ENCODE assay signal across 17 mouse cellular contexts in genomic region chr10:28128450-28128849, GRCm38 (mm10). TPM values are rescaled to one million over a fixed set of nuclear protein-coding genes. Genes with fewer than 3 reads are reported as not detected.
A peak's percentile ranks its signal among the peaks of the same experiment; 100 is the strongest.
DNase-seq lines count a peak whose midpoint lies in the region; ATAC-seq lines count a peak whose summit lies in the region.
"Had no signal": no experiment of that assay in that cellular context is flagged by ENCODE, and none has a peak within 500 bp of the region (broad histone marks: within the 10 kb centered on the region; RNA-seq: fewer than 3 reads in every experiment).

No protein-coding gene starts in this region.

- WGBS in forebrain, embryonic 16.5 days, result 76% methylated on average over 4 of the region's 4 CpGs
- WGBS in forebrain, embryonic 10.5 days, result 93% methylated on average over 4 of the region's 4 CpGs
- WGBS in heart, embryonic 14.5 days, result 30% methylated on average over 4 of the region's 4 CpGs
- 79% methylated on average over 4 of the region's 4 CpGs for WGBS in midbrain, embryonic 11.5 days
- WGBS in midbrain, embryonic 14.5 days, result 86% methylated on average over 4 of the region's 4 CpGs

- H3K9ac ChIP-seq in forebrain, embryonic 16.5 days (replicated peaks; ENCODE audit: low read depth, low read length), result no peak overlapping the region
- no peak overlapping the region for H3K9ac ChIP-seq in heart, embryonic 14.5 days (ENCODE audit: low read length)
- no peak overlapping the region for H3K9ac ChIP-seq in midbrain, embryonic 11.5 days (ENCODE audit: low read length)
- no peak overlapping the region for H3K9ac ChIP-seq in midbrain, embryonic 14.5 days (replicated peaks; ENCODE audit: low read length)
- H3K9ac ChIP-seq: embryonic facial prominence, embryonic 15.5 days; kidney, embryonic 15.5 days; midbrain, embryonic 13.5 days had no signal

- intact Hi-C loops in heart, postnatal 25 days (cut with DNase I), result no loop called here

- peaks cover 11% of the 10 kb centered on the region for H3K4me1 ChIP-seq in forebrain, embryonic 16.5 days (replicated peaks; ENCODE audit: control insufficient read depth, insufficient read depth, low read length)
- peaks cover 4% of the 10 kb centered on the region; the same call in 1 of the 2 replicates for H3K4me1 ChIP-seq in forebrain, embryonic 10.5 days
- H3K4me1 ChIP-seq in heart, embryonic 14.5 days (ENCODE audit: control insufficient read depth in 2 of 2, insufficient read depth in 2 of 2, low read length in 2 of 2), result peaks cover 11 to 23% of the 10 kb centered on the region in 2 experiments
- H3K4me1 ChIP-seq in midbrain, embryonic 11.5 days (ENCODE audit: control insufficient read depth, insufficient read depth, low read length), result no peaks in the 10 kb centered on the region
- no peaks in the 10 kb centered on the region for H3K4me1 ChIP-seq in midbrain, embryonic 14.5 days (ENCODE audit: control insufficient read depth, insufficient read depth, low read length)
- H3K4me1 ChIP-seq: embryonic facial prominence, embryonic 15.5 days; kidney, embryonic 15.5 days; midbrain, embryonic 13.5 days had no signal

- no peak overlapping the region for H3K4me2 ChIP-seq in forebrain, embryonic 16.5 days (ENCODE audit: low read length)
- H3K4me2 ChIP-seq in heart, embryonic 14.5 days (ENCODE audit: low read length), result peak overlapping the region; percentile 27
- H3K4me2 ChIP-seq in midbrain, embryonic 11.5 days, result no peak overlapping the region
- no peak overlapping the region for H3K4me2 ChIP-seq in midbrain, embryonic 14.5 days (ENCODE audit: low read length)
- H3K4me2 ChIP-seq: embryonic facial prominence, embryonic 15.5 days; kidney, embryonic 15.5 days; midbrain, embryonic 13.5 days had no signal

- DNase-seq in forebrain, embryonic 10.5 days (ENCODE audit: extremely low spot score, low spot score), result no peak
- no peak for DNase-seq in heart, postnatal 25 days (ENCODE audit: low spot score)
- peak; percentile 78 for DNase-seq in midbrain, embryonic 11.5 days (ENCODE audit: low spot score, missing footprints)
- no peak for DNase-seq in midbrain, embryonic 14.5 days
- DNase-seq: adrenal gland, postnatal 10 days; cerebellum, adult 2 months; embryo, embryonic 11 days; left cerebral cortex, postnatal 4 days; lung, adult 18-20 months; retina, postnatal 1 day; thymus, postnatal 4 days had no signal

- H3K36me3 ChIP-seq in forebrain, embryonic 16.5 days (ENCODE audit: control insufficient read depth, insufficient read depth), result no peaks in the 10 kb centered on the region
- H3K36me3 ChIP-seq in forebrain, embryonic 10.5 days (replicated peaks), result no peaks in the 10 kb centered on the region
- no peaks in the 10 kb centered on the region for H3K36me3 ChIP-seq in heart, embryonic 14.5 days (ENCODE audit: control insufficient read depth, insufficient read depth, low read length)
- H3K36me3 ChIP-seq in midbrain, embryonic 11.5 days (ENCODE audit: control insufficient read depth, insufficient read depth, low read length), result no peaks in the 10 kb centered on the region
- H3K36me3 ChIP-seq in midbrain, embryonic 14.5 days (ENCODE audit: control insufficient read depth, insufficient read depth, low read length), result no peaks in the 10 kb centered on the region
- H3K36me3 ChIP-seq: embryonic facial prominence, embryonic 15.5 days; kidney, embryonic 15.5 days; midbrain, embryonic 13.5 days had no signal

- peak; percentile 27; the same call in 1 of the 2 replicates for ATAC-seq in forebrain, embryonic 16.5 days
- ATAC-seq in heart, embryonic 14.5 days (ENCODE audit: insufficient number of reproducible peaks, insufficient read depth, low FRiP score, low read depth), result no peak; the same call in 1 of the 2 replicates
- ATAC-seq in midbrain, embryonic 11.5 days (ENCODE audit: low FRiP score), result no peak
- ATAC-seq in midbrain, embryonic 14.5 days (ENCODE audit: low FRiP score, low TSS enrichment), result no peak
- no peak; the same call in 1 of the 2 replicates for ATAC-seq in granulocyte monocyte progenitor cell, adult 5-6 weeks (replicated peaks; ENCODE audit: poor library complexity, severe bottlenecking)
- ATAC-seq: midbrain, embryonic 13.5 days had no signal

- no peaks in the 10 kb centered on the region for H3K9me3 ChIP-seq in forebrain, embryonic 16.5 days (ENCODE audit: control insufficient read depth, low read length)
- no peaks in the 10 kb centered on the region for H3K9me3 ChIP-seq in forebrain, embryonic 10.5 days
- no peaks in the 10 kb centered on the region for H3K9me3 ChIP-seq in heart, embryonic 14.5 days (ENCODE audit: control insufficient read depth, low read length)
- no peaks in the 10 kb centered on the region for H3K9me3 ChIP-seq in midbrain, embryonic 11.5 days (ENCODE audit: control insufficient read depth, low read length)
- no peaks in the 10 kb centered on the region for H3K9me3 ChIP-seq in midbrain, embryonic 14.5 days (ENCODE audit: control insufficient read depth, low read length)
- H3K9me3 ChIP-seq: embryonic facial prominence, embryonic 15.5 days; kidney, embryonic 15.5 days; midbrain, embryonic 13.5 days had no signal

- H3K27me3 ChIP-seq in forebrain, embryonic 16.5 days (replicated peaks; ENCODE audit: control insufficient read depth, insufficient read depth, low read length), result no peaks in the 10 kb centered on the region
- H3K27me3 ChIP-seq in forebrain, embryonic 10.5 days (ENCODE audit: poor library complexity, severe bottlenecking), result no peaks in the 10 kb centered on the region
- no peaks in the 10 kb centered on the region for H3K27me3 ChIP-seq in heart, embryonic 14.5 days (ENCODE audit: control insufficient read depth, insufficient read depth, low read length)
- no peaks in the 10 kb centered on the region for H3K27me3 ChIP-seq in midbrain, embryonic 11.5 days (ENCODE audit: control insufficient read depth, insufficient read depth, low read length)
- H3K27me3 ChIP-seq in midbrain, embryonic 14.5 days (ENCODE audit: control insufficient read depth, insufficient read depth, low read length), result no peaks in the 10 kb centered on the region
- H3K27me3 ChIP-seq: embryonic facial prominence, embryonic 15.5 days; kidney, embryonic 15.5 days; midbrain, embryonic 13.5 days had no signal

- H3K27ac ChIP-seq in forebrain, embryonic 16.5 days (ENCODE audit: low read length), result peak overlapping the region; percentile 48
- no peak overlapping the region for H3K27ac ChIP-seq in forebrain, embryonic 10.5 days
- peak overlapping the region; percentile 41 to 64; a peak in 3 of 4 replicates for H3K27ac ChIP-seq in heart, embryonic 14.5 days (replicated peaks in 1 of 2; ENCODE audit: control insufficient read depth in 1 of 2, insufficient read depth in 1 of 2, low read depth in 2 of 2, low read length in 2 of 2)
- H3K27ac ChIP-seq in midbrain, embryonic 11.5 days (ENCODE audit: low read depth, low read length), result no peak overlapping the region
- H3K27ac ChIP-seq in midbrain, embryonic 14.5 days (replicated peaks; ENCODE audit: low read depth, low read length), result no peak overlapping the region
- H3K27ac ChIP-seq: embryonic facial prominence, embryonic 15.5 days; kidney, embryonic 15.5 days; midbrain, embryonic 13.5 days had no signal

- no peak overlapping the region for H3K4me3 ChIP-seq in forebrain, embryonic 16.5 days (replicated peaks; ENCODE audit: low read length)
- H3K4me3 ChIP-seq in forebrain, embryonic 10.5 days, result no peak overlapping the region
- H3K4me3 ChIP-seq in heart, embryonic 14.5 days (ENCODE audit: control insufficient read depth in 1 of 2, insufficient read depth in 1 of 2, low read depth in 1 of 2, low read length in 2 of 2), result no peak overlapping the region
- H3K4me3 ChIP-seq in midbrain, embryonic 11.5 days (ENCODE audit: low read depth, low read length), result no peak overlapping the region
- H3K4me3 ChIP-seq in midbrain, embryonic 14.5 days (replicated peaks; ENCODE audit: low read depth, low read length), result no peak overlapping the region
- H3K4me3 ChIP-seq: embryonic facial prominence, embryonic 15.5 days; kidney, embryonic 15.5 days; midbrain, embryonic 13.5 days had no signal

RNA-seq across cellular contexts. Expression of gene Ptprk, which starts 53.8 kb away (rescaled TPM):
- polyA plus RNA-seq in forebrain, embryonic 16.5 days (2015; fragmentation: Nextera tagmentation; extraction: Ambion mirVana), result 42.0 and 43.7 TPM in 2 replicates
- polyA plus RNA-seq in forebrain, embryonic 10.5 days (2016; fragmentation: Nextera tagmentation; extraction: Ambion mirVana), result 37.3 and 38.1 TPM in 2 replicates
- 43.6 and 50.7 TPM in 2 replicates for polyA plus RNA-seq in heart, embryonic 14.5 days (2014; fragmentation: Nextera tagmentation; extraction: Ambion mirVana)
- 10 to 100 TPM; 25.2 to 27.0 TPM for total RNA-seq in heart, postnatal 25 days (2021)
- polyA plus RNA-seq in midbrain, embryonic 11.5 days (2014; fragmentation: Nextera tagmentation; extraction: Ambion mirVana), result 17.3 and 21.0 TPM in 2 replicates
- polyA plus RNA-seq in midbrain, embryonic 14.5 days (2014; fragmentation: Nextera tagmentation; extraction: Ambion mirVana), result 26.4 and 26.6 TPM in 2 replicates
- 0.45 TPM in 1 of 2 replicates, not detected in the other for total RNA-seq in granulocyte monocyte progenitor cell, adult 5-6 weeks (2014; fragmentation: Nextera tagmentation)
- 0.04 and 1.1 TPM in 2 replicates for total RNA-seq in granulocyte monocyte progenitor cell, adult 5-6 weeks (2017)

Comparison
In these comparisons a context has a peak if more than half of its experiments do, and no peak if none do; other contexts are left out.
1. H3K27ac ChIP-seq: peak in forebrain, embryonic 16.5 days (single experiment) and heart, embryonic 14.5 days (2 of 2); none in forebrain, embryonic 10.5 days (single experiment), midbrain, embryonic 11.5 days (single experiment) and midbrain, embryonic 14.5 days (single experiment).